Mouse (Mus musculus) thymus, adult 18-20 months (tissue): ENCODE measurements around the gene Dusp2.
A peak's percentile ranks its signal among the peaks of the same experiment; 100 is the strongest.

ENCODE experiments used
- DNase-seq, 2 experiments: peaks; one replicate each; pipeline ENCODE4 v3.0.0; 2022; ENCODE audit warnings: mixed read lengths in 2 of 2

Dusp2 gene

DNA sequence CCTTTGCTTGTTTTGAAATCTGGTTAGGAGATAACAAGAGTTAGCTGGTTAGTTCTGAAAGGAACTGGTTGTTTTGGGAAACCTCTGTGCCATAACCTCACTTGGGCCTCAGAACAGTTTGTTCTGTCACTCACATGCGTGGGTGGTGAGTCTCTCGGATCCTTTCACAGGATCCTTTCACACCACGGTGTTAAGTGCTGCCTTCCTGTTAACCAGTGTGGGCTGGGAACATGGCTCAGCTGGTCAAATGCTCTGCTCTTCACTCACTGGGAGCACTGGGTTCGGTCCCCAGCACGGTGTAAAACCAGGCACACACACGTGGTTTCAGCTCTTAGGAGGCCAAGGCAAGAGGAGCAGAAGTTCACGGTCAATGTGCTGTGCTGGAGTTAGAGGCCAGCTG, 11.5 kb upstream of the Dusp2 start:
- no peak for DNase-seq

DNA sequence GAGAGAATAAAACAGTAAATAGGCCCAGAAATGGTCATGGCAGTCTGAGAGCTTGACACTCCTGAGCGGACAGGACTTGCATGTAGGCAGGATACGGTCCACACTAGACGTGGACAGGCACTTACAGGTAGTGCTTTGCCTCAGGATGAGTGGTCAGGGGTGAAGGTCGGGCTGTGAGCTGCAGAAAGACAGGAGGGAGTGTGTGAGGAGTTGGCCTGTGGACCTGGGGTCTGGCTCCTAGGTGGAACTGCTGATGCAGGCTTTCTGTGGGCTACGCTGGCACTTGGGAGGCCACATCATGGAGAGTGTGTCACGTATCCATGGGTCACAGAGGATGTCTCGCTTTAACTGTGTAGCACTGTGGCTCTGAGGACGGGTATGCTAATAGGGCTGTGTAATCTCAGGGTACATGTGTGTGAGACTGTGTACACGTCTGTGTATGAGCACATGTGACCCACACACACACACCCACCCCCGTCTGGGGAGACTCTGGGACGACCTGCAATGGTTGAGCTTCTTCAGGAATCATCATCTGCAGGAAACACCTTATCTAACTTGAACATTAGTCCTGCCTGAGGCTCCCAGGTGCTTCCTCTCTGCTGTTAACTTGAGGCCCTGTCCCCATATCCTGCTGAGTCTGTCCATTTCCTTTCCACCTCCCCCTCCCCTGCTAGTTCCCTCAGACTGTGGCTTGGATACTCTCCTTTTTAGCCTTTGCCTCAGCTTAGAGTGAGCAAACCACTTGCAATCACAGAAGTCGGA, 7.7 kb upstream of the Dusp2 start:
- peak; percentile 33 to 66 for DNase-seq

DNA sequence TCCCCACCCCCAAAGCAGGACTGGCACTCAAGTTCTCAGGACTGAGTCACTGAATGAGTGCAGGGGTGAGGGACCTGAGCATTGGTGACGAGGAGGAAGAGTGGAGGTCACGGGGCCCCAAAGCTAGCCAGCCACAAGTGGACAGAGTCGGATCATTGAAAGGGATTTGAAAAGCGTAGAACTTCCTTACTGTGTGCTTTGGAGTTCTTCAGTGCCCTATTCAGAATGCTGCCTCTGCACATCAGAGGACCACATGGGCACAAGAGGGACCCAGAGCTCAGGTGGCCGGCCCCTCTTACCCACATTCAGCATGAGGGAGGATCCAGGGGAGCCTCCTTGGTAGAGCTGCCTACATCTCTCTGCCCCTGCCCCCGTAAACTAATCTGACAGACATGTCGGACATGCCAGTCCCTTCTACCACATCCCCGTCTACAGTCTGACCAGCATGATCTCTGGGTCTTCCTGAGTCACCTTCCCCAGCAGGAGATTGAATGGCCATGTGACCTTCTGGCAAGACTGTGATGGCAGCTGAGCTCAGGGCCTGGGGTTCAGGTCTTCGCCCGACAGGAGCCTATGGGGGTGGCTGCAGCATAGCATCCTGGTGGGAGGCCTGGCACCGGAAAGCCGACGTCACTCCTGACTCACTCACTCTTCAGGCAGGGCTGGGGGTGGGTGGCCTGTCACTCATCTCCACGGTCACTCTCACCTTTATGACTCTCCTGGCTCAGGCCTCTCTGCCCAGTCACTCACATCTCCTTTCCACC, 3.0 kb upstream of the Dusp2 start:
- peak; percentile 68 to 79 for DNase-seq

DNA sequence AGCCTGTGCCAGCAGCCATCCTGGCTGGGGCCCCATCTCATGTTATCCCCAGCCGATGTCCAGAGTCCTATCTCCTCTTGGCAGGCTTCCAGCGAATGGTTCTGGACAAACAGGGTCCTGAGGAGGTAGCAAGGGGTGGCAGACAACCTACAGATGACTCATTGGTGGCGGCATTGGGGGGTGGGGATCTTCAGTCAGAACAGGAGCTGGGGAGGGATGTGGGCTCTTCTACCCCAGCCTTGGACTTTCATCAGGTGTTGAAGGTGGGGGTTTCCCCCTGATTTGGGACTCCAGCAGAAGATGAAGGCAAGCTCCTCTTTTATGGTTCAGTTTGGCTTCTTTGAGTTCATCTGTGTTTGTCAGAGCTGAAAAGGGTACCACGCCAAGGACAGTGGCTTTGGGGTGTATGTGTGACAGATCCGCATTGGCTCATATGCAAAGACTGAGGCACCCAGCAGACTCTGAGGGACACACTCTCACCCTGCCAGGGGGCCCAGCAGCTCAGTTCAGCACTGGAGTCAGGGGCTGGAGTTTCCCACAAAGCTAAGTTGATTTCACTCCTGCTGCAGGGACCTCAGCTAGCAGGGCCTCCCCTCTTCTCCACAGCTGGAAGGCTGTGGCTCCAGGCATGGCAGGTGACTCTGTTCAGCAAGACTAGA, 1.9 kb upstream of the Dusp2 start:
- DNase-seq, result peak; percentile 39 to 71

DNA sequence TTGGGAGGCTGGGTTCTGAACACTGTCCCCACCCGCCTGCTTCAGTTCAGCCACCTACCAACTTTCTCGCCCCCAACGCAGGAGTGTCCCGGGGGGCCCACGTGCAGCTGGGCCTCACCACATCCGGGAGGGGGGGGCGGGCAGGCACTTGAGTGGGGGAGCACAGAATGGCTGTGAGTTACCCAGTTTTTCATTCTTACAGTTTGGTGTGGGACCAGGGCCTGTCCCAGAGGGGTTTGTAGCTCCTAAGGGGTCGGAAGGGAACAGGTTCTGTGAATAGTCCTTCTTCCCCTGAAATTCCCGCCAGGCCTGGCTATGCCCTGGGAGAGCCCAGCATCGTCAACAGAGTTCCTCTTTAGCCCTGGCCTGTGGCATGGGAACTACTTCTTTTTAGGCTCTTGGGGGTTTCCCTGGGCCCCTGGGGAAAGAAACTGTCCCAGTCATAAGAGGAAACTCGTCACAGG, 849 bp upstream of the Dusp2 start:
- DNase-seq, result peak; percentile 82 to 89

DNA sequence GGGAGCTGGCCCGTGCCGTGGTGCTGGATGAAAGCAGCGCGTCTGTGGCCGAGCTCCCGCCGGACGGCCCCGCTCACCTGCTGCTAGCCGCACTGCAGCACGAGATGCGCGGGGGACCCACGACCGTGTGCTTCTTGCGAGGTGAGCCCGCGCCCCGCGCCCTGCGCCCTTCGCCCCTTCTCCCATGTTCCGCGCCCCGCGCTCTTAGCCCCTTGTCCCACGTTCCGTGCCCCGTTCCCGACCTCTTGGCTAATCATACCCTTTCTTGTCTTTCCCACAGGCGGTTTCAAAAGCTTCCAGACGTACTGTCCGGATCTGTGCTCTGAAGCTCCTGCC, 506 bp downstream of the Dusp2 start:
- DNase-seq, result no peak

DNA sequence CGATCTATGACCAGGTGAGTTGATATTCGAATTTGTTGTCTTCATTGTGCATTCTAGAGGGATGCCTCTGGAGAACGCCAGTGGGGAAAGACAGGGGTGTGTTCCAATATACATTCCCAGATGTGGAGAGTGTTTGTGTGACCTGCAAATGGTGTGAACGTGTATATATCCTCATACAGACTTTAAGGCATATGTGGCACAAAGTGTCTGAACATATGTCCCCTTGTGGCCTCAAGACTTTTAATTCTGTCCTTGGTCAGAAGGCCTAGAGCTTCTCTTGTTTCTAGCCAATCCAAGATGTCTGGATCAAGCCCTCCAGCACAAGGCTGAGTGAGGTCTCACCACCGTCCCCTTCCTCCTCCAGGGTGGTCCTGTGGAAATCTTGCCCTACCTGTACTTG, 926 bp downstream of the Dusp2 start:
- peak in 1 of 2 experiments; percentile 22 for DNase-seq

DNA sequence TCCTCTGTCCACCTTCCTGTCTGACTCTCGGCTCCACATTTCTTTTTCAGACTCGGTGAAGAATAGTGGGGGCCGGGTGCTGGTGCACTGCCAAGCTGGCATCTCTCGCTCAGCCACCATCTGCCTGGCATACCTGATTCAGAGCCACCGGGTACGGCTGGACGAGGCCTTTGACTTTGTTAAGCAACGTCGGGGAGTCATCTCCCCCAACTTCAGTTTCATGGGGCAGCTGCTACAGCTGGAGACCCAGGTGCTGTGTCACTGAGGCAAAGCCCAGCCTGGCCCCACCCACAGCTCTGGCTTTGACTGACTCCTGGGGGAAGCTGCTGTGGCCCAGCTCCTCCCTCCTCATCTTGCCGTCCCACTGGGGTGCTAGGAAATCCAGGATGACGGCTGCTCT, 1.6 kb downstream of the Dusp2 start:
- DNase-seq, result peak; percentile 71 to 83

DNA sequence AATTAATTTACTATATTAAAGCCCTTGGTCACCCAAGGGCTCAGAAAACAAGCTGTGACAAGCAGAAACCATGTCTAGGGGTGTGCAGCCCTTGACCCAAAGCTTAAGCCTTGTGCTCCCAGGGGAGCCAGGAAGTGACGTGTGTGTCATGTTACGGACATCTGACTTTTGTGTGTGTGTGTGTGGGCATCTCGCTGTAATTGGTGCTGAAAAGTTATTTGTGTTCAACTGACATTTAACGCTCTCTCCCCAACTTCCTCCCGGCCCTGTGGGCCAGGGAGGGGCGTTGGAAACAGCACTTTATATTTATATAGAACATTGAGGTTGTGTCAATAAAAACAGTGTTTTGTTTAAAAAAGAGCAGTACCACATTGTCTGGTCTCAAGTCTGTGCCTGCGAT, 2.1 kb downstream of the Dusp2 start:
- DNase-seq, result peak; percentile 11 to 53

DNA sequence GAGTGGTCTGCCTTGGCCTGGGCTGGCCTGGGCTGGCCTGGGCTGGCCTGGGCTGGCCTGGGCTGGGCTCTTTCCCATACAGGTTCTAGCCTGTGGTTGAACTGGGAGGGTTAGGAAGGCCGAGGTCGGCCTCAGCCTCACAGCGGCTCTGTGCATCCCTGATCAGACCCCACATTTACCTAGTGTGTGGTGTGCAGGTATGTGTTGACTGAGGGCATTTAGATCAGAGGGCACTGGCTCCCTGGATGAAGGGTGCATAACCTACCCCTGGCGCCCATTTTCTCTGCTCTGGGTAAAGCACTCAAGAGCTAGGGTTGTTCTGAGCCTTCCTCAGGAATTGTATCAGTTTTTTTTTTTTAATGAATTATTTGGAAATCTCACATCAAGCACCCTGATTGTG, 2.5 kb downstream of the Dusp2 start, which contains the start of gene Astl:
Gene Astl, plus strand, starts transcription at position 224 of the 400 bp plus-strand sequence.
- DNase-seq, result peak in 1 of 2 experiments; percentile 6

DNA sequence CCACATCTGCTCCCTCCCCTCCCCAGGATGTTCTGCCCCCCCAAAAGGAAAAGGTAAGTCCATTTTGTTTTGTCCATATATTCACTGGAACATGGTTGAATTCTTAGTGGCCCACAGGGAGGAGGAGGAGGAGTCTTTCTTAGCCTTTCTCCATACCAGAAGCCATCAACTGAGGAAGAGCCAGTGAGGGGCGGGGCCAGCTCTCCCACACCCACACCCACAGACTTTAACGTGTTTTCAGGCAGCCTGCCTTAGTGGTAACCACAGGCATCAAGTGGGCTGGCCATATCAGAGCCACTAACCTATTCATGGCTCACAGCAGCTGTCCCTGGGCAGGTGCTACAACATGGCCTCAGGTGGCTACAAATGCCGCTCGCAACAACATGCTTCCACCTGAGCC, 2.9 kb downstream of the Dusp2 start:
- peak; percentile 36 to 60 for DNase-seq

DNA sequence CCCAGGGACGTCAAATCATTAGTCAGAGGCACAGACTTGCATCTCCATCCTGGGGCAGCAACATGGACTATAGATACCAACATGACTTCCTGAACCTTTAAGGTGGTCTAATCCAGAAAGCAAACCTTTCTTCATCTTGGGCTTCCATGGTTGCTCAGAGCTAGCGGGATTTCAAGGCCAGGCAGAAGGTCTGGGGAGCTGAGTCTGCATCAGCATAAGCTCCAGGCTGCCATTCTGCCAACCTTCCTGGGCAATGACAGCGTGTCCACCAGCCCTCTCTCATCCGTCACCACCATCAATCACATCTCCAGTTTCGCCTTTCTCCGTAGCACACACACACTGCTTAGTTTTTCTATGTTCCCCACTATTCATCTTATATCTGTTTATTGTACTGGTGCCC, 3.3 kb downstream of the Dusp2 start:
- peak in 1 of 2 experiments; percentile 1 for DNase-seq

DNA sequence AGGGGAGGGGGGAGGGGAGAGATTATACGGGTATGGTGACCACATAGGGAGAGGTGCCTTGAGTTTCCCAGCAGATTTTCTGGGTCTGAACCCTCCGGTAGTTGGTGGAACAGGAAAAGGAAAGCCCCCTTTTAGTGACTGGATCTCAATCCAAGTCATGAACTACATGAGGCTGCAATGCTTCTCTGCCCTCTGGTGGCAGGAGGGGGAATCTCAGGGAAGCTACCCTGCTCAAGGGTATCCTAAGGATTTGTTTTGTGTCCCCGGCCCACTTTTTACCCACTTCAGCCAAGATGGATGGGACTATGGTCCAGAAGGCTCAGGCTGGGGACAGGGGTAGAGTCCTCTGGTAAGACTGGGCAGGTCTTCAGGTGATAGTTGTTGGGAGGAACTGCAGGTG, 5.2 kb downstream of the Dusp2 start:
- DNase-seq, result peak; percentile 40 to 66

DNA sequence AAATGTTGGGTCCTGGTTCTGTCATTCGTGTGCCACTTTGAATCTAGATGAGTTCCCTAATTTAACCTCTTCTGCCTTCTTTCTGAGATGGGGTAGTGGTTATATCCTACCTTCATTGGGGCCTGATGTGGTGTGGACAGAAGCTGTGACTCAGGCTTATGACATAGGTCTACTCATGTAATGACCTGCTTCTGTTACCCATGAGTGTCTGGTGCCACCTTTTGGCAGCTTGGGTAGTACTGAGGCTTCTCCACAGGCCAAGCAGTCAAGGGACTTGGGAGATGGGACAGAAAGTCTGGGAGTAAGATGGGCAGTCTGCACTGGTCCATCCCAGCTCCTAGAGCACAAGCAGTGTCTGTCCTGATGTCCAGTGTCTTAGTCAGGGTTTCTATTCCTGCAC, 10.4 kb downstream of the Dusp2 start:
- no peak for DNase-seq

DNA sequence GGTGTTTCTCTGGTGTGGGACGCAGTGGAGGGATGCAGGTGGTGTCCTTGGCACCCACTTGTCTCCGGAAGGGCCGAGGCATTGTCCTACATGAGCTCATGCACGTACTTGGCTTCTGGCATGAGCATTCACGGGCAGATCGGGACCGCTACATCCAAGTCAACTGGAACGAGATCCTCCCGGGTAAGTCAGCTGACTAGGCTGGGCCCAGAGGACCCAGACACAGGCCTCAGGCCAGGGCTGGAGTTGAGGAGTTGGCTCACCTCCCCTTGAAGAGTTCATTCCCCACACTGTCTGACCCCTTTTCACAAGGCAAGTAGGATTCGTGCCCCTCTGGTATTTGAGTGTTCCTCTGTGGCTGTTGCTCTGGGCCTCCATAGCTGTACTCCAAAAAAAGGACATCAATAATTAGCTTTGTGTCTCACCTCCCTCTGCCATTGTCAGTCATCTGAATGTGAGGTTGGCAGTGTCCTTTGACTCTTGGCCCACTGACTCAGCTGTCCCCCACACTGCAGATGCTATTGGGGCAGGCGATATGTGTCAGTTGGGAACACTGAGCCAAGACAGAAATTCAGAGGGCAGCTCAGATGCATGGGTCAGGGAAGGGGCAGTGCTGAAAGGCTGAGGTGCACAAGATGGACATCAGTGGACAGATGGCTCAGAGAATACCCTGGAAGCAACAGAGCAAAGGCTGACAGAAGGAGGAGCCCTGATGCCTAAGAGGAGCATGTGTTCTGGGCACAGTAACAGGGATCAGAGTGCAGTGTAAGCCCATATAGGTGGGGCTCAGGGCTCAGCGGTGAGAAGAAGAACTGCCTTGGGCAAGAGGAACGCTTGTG, 11.4 kb downstream of the Dusp2 start:
- no peak for DNase-seq

DNA sequence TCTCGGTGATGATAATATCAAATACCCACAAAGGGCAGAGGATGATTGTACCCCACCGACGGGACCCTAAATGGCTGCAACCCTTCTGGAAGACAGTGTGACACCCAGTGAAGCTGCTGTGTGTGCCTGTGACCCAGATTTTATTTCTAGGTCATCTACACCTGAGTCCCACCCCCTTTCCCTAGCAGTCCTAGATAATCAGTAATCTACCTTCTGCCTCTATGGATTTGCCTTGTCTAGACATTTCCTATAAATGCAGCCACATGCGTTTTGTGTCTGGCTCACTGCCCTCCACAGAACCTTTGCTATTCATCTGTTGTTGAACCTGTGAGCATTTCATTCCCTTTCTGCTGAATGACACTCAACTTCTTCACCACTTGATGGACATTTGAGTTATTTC, 17.9 kb downstream of the Dusp2 start:
- no peak for DNase-seq

DNA sequence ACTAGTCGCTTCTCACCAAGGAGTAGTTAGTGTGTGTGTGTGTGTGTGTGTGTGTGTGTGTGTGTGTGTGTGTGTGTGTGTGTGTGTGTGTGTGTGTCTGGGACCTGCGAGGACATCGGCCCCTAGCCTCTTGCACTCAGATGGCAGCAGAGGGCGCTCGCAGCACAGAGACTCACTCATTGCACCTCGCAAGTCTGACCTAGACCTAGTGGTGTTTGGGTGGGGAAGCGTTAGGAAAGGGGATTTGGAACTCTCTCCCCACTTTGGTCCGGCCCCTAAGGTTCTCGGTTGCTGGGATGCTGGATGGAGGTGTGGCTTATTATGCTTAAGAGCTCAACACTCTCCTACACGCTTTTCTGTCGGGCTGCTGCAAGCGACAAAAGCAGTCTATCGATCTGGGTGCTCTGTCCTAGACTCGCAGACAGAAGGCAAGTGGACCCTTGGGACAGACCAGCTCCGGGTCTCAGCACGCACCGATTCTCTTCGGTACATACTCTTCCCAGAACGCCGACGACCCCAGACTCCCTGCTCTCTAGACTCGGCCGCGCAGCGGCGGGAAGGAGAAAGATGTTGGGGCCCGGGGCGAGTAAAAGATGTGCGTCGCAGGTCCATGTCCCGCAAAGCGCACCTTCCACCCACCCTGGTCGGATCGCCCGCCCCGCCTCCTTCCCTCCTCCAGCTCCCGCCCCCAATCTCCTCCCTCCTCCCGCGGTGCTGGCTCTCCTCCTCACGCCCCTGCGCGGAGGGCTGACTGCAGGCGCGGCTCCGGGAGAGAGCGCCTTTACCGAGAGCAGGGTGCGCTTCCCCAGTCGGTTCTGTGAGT, 26.7 kb downstream of the Dusp2 start, which contains the start of gene Adra2b:
Gene Adra2b, plus strand, starts transcription at position 750 of the 823 bp plus-strand sequence.
- DNase-seq, result peak; percentile 42 to 43

DNA sequence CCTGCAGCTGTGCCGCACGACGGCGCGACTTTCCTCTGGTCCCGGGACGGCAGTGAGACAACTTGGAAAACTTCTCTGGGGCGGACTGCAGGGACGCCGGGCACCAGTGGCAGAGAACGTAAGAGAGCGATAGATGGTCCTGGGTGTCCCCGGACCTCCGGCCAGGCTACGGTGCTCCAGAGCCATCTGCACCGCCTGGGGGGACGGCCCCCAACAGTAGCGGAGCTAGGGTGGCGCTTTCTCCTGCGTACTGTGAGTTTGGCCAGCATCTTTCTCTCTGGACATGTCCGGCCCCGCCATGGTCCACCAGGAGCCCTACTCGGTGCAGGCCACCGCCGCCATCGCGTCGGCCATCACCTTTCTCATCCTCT, 27.3 kb downstream of the Dusp2 start:
- no peak for DNase-seq

DNA sequence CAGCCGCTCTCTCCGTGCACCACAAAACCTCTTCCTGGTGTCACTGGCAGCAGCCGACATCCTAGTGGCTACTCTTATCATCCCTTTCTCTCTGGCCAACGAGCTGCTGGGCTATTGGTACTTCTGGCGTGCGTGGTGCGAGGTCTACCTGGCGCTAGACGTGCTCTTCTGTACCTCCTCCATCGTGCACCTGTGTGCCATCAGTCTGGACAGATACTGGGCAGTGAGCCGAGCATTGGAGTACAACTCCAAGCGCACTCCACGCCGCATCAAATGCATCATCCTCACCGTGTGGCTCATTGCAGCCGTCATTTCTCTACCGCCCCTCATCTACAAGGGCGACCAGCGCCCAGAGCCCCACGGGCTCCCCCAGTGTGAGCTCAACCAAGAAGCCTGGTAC, 27.7 kb downstream of the Dusp2 start:
- no peak for DNase-seq

DNA sequence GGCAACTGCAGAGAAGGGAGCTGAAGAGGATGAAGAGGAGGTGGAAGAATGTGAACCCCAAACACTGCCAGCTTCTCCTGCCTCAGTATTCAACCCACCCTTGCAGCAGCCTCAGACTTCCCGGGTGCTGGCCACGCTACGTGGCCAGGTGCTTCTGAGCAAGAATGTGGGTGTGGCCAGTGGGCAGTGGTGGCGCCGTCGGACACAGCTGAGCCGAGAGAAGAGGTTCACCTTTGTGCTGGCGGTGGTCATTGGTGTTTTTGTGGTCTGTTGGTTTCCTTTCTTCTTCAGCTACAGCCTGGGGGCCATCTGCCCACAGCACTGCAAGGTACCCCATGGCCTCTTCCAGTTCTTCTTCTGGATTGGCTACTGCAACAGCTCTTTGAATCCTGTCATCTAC, 28.5 kb downstream of the Dusp2 start:
- DNase-seq, result no peak

DNA sequence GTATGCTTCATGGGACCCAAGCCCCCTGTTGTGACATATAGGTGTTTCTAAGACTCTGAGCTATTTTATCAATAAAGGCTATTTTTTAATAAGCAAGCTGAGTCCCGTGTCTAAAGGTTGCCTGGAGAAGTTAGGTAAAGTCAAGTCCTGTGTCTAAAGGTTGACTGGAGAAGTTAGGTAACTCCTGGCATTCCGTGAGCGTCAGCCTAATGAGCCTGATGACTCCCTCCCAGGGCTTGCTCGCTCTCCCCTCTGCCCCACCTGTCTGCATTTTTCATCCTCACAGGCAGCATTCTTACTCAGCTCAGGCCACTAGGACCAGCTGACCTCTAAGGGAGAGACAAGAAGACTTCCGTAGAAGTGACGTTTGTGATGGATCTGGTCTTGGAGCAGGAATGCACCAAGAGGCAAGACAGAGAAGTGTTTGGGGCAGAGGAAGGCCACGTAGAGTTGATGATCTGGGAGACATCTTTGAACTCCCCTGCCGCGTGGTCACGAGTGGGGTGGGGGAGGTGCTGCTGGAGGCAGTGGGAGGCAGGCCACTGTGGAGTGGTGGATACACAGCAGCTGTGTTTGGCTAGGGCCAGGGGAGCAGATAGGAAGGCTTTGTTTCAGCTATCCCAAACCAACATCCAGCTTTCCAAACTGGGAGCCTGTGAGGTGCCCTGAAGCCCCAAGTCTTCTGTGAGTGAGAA, 31.3 kb downstream of the Dusp2 start:
- no peak for DNase-seq
